Mouse (Mus musculus): Measurements from ENCODE around the gene 2200002J24Rik. TPM values are rescaled to one million over a fixed set of nuclear protein-coding genes. Genes with fewer than 3 reads are reported as not detected.

Gene 2200002J24Rik
- polyA plus RNA-seq, 1 experiment: 0.82 TPM

DNA sequence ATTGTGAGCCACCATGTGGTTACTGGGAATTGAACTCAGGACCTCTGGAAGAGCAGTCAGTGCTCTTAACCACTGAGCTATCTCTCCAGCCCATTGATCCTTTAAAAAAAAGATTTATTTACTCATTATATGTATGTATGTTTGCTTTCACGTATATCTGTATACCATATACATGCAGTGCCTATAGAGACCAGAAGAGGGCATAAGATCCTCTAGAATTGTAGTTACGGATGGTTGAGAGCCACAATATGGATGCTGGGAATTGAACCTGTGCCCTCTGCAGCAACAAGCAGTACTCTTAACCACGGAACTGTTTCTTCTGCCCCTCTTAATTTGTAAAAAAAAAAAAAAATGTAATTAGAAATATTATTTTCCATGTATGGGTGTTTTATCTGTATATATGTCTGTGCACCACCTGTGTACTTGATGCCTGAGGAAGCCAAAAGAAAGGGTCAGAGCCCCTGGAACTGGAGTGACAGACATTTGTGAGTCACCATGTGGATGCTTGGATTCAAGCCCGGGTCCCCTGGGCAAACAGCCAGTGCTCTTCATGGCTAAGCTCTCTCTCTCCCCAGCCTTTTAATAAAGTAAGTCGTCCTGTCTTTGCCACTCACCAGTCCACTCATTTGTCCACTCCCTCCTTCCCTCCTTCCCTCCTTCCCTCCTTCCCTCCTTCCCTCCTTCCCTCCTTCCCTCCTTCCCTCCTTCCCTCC is 20.3 kb upstream of the 2200002J24Rik start:
- no peak for DNase-seq
- H3K4me1 ChIP-seq (replicated peaks; ENCODE audit: control insufficient read depth, insufficient read depth, low read length): no peaks in the 10 kb centered on the region
- no peaks in the 10 kb centered on the region for H3K36me3 ChIP-seq (ENCODE audit: control insufficient read depth, insufficient read depth, low read length)
- no peaks in the 10 kb centered on the region for H3K27me3 ChIP-seq (ENCODE audit: control insufficient read depth, insufficient read depth, low read length)
- H3K4me3 ChIP-seq (ENCODE audit: control insufficient read depth, insufficient read depth, low read length): no peak overlapping the region
- WGBS: 88% methylated on average over 5 of the region's 5 CpGs
- TF ChIP-seq POLR2A (IDR thresholded peaks at IDR 0.05; ENCODE audit: control insufficient read depth, extremely low read depth, insufficient read depth, low read length, poor library complexity) (no peak), CTCF (IDR thresholded peaks at IDR 0.05; ENCODE audit: borderline replicate concordance, control insufficient read depth, extremely low read depth, insufficient read depth, low read length, poor library complexity) (no peak)
- H3K27ac ChIP-seq (ENCODE audit: control insufficient read depth, insufficient read depth, low read length): no peak overlapping the region

DNA sequence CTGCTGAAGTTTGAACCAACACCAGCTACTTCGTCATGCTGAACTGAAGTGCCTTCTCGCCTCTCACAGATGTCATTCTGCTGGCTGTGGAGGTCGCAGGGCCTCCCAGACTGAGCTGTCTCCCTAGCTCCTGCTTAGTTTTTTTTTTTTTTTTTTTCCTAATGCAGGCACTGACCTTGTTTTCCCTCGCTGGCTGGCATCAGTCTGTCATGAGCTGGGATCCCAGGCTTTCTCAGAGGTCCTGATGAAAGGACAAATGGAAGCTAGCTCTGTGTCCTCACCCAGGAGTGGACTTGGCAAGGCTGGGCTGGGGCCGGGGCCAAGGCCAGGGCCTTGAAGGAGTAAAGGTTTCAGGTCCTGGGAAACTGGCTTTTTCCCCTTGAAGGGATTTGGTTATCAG is 16.8 kb upstream of the 2200002J24Rik start:
- DNase-seq: no peak
- WGBS: 92% methylated on average over 5 of the region's 5 CpGs
- no peak overlapping the region for H3K4me3 ChIP-seq (ENCODE audit: control insufficient read depth, insufficient read depth, low read length)
- TF ChIP-seq POLR2A (IDR thresholded peaks at IDR 0.05; ENCODE audit: control insufficient read depth, extremely low read depth, insufficient read depth, low read length, poor library complexity) (no peak), CTCF (IDR thresholded peaks at IDR 0.05; ENCODE audit: borderline replicate concordance, control insufficient read depth, extremely low read depth, insufficient read depth, low read length, poor library complexity) (no peak)
- no peak overlapping the region for H3K27ac ChIP-seq (ENCODE audit: control insufficient read depth, insufficient read depth, low read length)
- no peaks in the 10 kb centered on the region for H3K36me3 ChIP-seq (ENCODE audit: control insufficient read depth, insufficient read depth, low read length)
- no peaks in the 10 kb centered on the region for H3K27me3 ChIP-seq (ENCODE audit: control insufficient read depth, insufficient read depth, low read length)
- no peaks in the 10 kb centered on the region for H3K4me1 ChIP-seq (replicated peaks; ENCODE audit: control insufficient read depth, insufficient read depth, low read length)

DNA sequence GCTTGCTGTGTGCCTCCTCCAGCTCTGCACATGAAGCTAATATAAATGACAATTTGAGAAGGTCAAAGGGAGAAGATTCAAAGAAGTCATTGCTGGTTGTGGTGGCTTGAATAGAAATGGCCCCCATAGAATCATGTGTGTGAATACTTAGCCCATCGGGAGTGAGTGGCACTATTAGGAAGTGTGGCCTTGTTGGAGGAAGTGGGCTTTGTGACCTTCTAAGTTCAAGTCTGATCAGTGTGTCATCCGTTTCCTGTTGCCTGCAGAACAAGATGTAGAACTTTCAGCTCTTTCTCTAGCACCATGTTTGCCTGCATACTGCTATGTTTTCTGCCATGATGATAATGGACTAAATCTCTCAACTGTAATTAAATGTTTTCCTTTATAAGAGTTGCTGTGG is 15.3 kb upstream of the 2200002J24Rik start:
- TF ChIP-seq POLR2A (IDR thresholded peaks at IDR 0.05; ENCODE audit: control insufficient read depth, extremely low read depth, insufficient read depth, low read length, poor library complexity): no peak
- TF ChIP-seq CTCF (IDR thresholded peaks at IDR 0.05; ENCODE audit: borderline replicate concordance, control insufficient read depth, extremely low read depth, insufficient read depth, low read length, poor library complexity): no peak
- H3K27ac ChIP-seq (ENCODE audit: control insufficient read depth, insufficient read depth, low read length): no peak overlapping the region
- H3K36me3 ChIP-seq (ENCODE audit: control insufficient read depth, insufficient read depth, low read length): no peaks in the 10 kb centered on the region
- 48% methylated on average over 2 of the region's 2 CpGs for WGBS
- DNase-seq: no peak
- peaks cover 4% of the 10 kb centered on the region; the same call in 1 of the 2 replicates for H3K4me1 ChIP-seq (replicated peaks; ENCODE audit: control insufficient read depth, insufficient read depth, low read length)
- H3K27me3 ChIP-seq (ENCODE audit: control insufficient read depth, insufficient read depth, low read length): no peaks in the 10 kb centered on the region
- no peak overlapping the region for H3K4me3 ChIP-seq (ENCODE audit: control insufficient read depth, insufficient read depth, low read length)

DNA sequence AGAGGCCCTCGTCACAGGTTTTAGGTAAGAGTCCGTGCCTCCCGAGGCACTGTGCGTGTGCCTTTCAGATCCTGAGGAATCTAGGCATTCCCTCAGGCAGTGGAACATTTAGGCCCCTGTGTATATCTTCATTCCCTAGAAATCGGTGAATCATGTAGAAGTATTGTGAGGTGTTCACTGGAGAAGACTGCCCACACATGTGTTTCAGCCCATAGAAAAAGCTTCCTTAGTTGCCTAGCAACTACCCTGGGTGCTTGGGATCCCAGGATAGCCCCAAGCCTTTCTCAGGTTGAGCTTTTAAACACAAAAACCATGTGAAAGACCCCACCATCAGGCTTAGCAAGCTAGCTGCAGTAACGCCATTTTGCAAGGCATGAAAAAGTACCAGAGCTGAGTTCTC is 10.4 kb upstream of the 2200002J24Rik start:
- no peak for DNase-seq
- H3K36me3 ChIP-seq (ENCODE audit: control insufficient read depth, insufficient read depth, low read length): no peaks in the 10 kb centered on the region
- no peaks in the 10 kb centered on the region for H3K27me3 ChIP-seq (ENCODE audit: control insufficient read depth, insufficient read depth, low read length)
- peaks cover 4% of the 10 kb centered on the region; the same call in 1 of the 2 replicates for H3K4me1 ChIP-seq (replicated peaks; ENCODE audit: control insufficient read depth, insufficient read depth, low read length)
- 89% methylated on average over 6 of the region's 6 CpGs for WGBS
- no peak overlapping the region for H3K27ac ChIP-seq (ENCODE audit: control insufficient read depth, insufficient read depth, low read length)
- TF ChIP-seq CTCF (IDR thresholded peaks at IDR 0.05; ENCODE audit: borderline replicate concordance, control insufficient read depth, extremely low read depth, insufficient read depth, low read length, poor library complexity): no peak
- TF ChIP-seq POLR2A (IDR thresholded peaks at IDR 0.05; ENCODE audit: control insufficient read depth, extremely low read depth, insufficient read depth, low read length, poor library complexity): no peak
- H3K4me3 ChIP-seq (ENCODE audit: control insufficient read depth, insufficient read depth, low read length): no peak overlapping the region

DNA sequence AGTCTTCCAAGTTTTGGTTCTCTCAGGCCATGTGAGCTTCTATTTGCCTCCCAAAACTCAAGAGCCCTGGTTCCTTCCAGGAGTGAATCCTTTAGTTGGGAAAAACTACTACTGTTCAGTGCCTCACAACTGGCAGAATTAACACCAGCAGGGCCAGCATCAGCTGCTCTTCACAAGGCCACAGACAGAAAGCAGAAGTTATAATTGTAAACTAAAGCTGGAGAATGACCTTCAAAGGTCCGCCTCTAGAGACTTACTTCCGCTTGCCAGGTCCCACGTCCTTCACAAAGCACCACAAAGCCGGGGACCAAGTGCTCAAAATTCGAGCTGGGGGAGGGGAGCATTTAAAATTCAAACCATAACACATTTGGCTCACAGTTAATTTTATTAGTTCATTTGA is 625 bp upstream of the 2200002J24Rik start:
- TF ChIP-seq POLR2A (IDR thresholded peaks at IDR 0.05; ENCODE audit: control insufficient read depth, extremely low read depth, insufficient read depth, low read length, poor library complexity) (no peak), CTCF (IDR thresholded peaks at IDR 0.05; ENCODE audit: borderline replicate concordance, control insufficient read depth, extremely low read depth, insufficient read depth, low read length, poor library complexity) (no peak)
- Histone ChIP-seq H3K27me3 (ENCODE audit: control insufficient read depth, insufficient read depth, low read length) (no peaks in the 10 kb centered on the region), H3K4me1 (replicated peaks; ENCODE audit: control insufficient read depth, insufficient read depth, low read length) (no peaks in the 10 kb centered on the region), H3K4me3 (ENCODE audit: control insufficient read depth, insufficient read depth, low read length) (no peak overlapping the region), H3K27ac (ENCODE audit: control insufficient read depth, insufficient read depth, low read length) (no peak overlapping the region), H3K36me3 (ENCODE audit: control insufficient read depth, insufficient read depth, low read length) (no peaks in the 10 kb centered on the region)
- DNase-seq: no peak
- WGBS: 16% methylated on average over 5 of the region's 5 CpGs

DNA sequence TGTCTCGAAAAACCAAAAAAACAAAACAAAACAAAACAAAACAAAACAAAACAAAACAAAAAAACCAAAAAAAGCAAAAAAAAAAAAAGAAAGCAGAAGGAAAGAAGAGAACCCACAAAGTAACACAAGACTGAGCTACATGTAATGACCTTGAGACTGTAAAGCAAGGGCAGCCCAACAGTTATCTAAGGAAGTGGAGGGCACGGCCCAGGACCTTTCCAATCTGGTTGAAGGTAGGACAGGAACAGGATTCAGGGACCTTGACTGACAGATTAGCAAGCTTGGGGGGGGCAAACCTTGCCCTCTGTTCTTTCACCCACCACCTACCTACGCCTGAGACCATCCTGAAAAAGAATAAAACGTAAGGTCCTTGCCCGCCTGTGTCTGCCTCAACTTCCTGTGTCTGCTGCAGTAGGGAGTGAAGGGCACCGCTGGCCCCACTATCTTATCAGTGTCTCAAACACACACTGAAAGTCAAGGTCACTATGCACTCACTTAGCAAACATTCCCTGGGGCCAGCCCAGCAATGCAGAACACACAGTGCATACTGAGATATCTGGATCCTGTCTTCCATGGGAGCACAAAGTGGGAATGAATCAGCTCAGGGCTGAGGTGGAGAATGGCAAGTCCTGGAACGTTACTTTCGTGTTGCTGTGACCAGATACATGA is 7.6 kb downstream of the 2200002J24Rik start:
- no peak for TF ChIP-seq CTCF (IDR thresholded peaks at IDR 0.05; ENCODE audit: borderline replicate concordance, control insufficient read depth, extremely low read depth, insufficient read depth, low read length, poor library complexity)
- no peak for TF ChIP-seq POLR2A (IDR thresholded peaks at IDR 0.05; ENCODE audit: control insufficient read depth, extremely low read depth, insufficient read depth, low read length, poor library complexity)
- no peaks in the 10 kb centered on the region for H3K4me1 ChIP-seq (replicated peaks; ENCODE audit: control insufficient read depth, insufficient read depth, low read length)
- 89% methylated on average over 8 of the region's 8 CpGs for WGBS
- no peaks in the 10 kb centered on the region for H3K36me3 ChIP-seq (ENCODE audit: control insufficient read depth, insufficient read depth, low read length)
- H3K27ac ChIP-seq (ENCODE audit: control insufficient read depth, insufficient read depth, low read length): no peak overlapping the region
- H3K27me3 ChIP-seq (ENCODE audit: control insufficient read depth, insufficient read depth, low read length): no peaks in the 10 kb centered on the region
- H3K4me3 ChIP-seq (ENCODE audit: control insufficient read depth, insufficient read depth, low read length): no peak overlapping the region
- DNase-seq: no peak

Data from thymus, adult 2 months (tissue).